ENCODE assay signal across 13 mouse cellular contexts in genomic region chr16:96756994-96757393, GRCm38 (mm10).
DNase-seq lines count a peak whose midpoint lies in the region; ATAC-seq lines count a peak whose summit lies in the region.
"Had no signal": no experiment of that assay in that cellular context is flagged by ENCODE, and none has a peak within 500 bp of the region (broad histone marks: within the 10 kb centered on the region; RNA-seq: fewer than 3 reads in every experiment).

No protein-coding gene starts in this region.

- no peaks in the 10 kb centered on the region for H3K9me3 ChIP-seq in lung, embryonic 16.5 days (ENCODE audit: control insufficient read depth, low read length)
- H3K9me3 ChIP-seq in forebrain, embryonic 12.5 days, result no peaks in the 10 kb centered on the region
- H3K9me3 ChIP-seq in midbrain, embryonic 11.5 days (ENCODE audit: control insufficient read depth, low read length), result no peaks in the 10 kb centered on the region
- H3K9me3 ChIP-seq: liver, embryonic 15.5 days; stomach, embryonic 15.5 days had no signal

- no peak for DNase-seq in lung, postnatal 25 days (ENCODE audit: low spot score)
- DNase-seq in midbrain, embryonic 11.5 days (ENCODE audit: low spot score, missing footprints), result peak; percentile 85
- no peak for DNase-seq in thymus, postnatal 14 days
- no peak for DNase-seq in cerebellum, adult 9-10 months
- no peak for DNase-seq in adrenal gland, postnatal 4 days (ENCODE audit: low spot score in 2 of 2)
- DNase-seq: gastrocnemius, postnatal 10 days; kidney, postnatal 14 days had no signal

- H3K36me3 ChIP-seq in lung, embryonic 16.5 days (ENCODE audit: control insufficient read depth, insufficient read depth, low read length), result no peaks in the 10 kb centered on the region
- H3K36me3 ChIP-seq in forebrain, embryonic 12.5 days (replicated peaks), result no peaks in the 10 kb centered on the region
- H3K36me3 ChIP-seq in midbrain, embryonic 11.5 days (ENCODE audit: control insufficient read depth, insufficient read depth, low read length), result no peaks in the 10 kb centered on the region
- H3K36me3 ChIP-seq: liver, embryonic 15.5 days; stomach, embryonic 15.5 days had no signal

- H3K4me3 ChIP-seq in lung, embryonic 16.5 days (ENCODE audit: low read length), result no peak overlapping the region
- H3K4me3 ChIP-seq in forebrain, embryonic 12.5 days (replicated peaks), result no peak overlapping the region
- no peak overlapping the region for H3K4me3 ChIP-seq in midbrain, embryonic 11.5 days (ENCODE audit: low read depth, low read length)
- H3K4me3 ChIP-seq: liver, embryonic 15.5 days; stomach, embryonic 15.5 days had no signal

- no peak overlapping the region for H3K27ac ChIP-seq in lung, embryonic 16.5 days (ENCODE audit: low read length)
- H3K27ac ChIP-seq in forebrain, embryonic 12.5 days, result peak overlapping the region; percentile 63
- peak overlapping the region; percentile 35; the same call in 1 of the 2 replicates for H3K27ac ChIP-seq in midbrain, embryonic 11.5 days (ENCODE audit: low read depth, low read length)
- H3K27ac ChIP-seq: liver, embryonic 15.5 days; stomach, embryonic 15.5 days had no signal

- no peaks in the 10 kb centered on the region for H3K4me1 ChIP-seq in lung, embryonic 16.5 days (replicated peaks; ENCODE audit: control insufficient read depth, insufficient read depth, low read length)
- H3K4me1 ChIP-seq in forebrain, embryonic 12.5 days, result peaks cover 68% of the 10 kb centered on the region
- H3K4me1 ChIP-seq in midbrain, embryonic 11.5 days (ENCODE audit: control insufficient read depth, insufficient read depth, low read length), result peaks cover 21% of the 10 kb centered on the region
- H3K4me1 ChIP-seq: liver, embryonic 15.5 days; stomach, embryonic 15.5 days had no signal

- no peak overlapping the region for H3K9ac ChIP-seq in lung, embryonic 16.5 days (ENCODE audit: low read length)
- no peak overlapping the region for H3K9ac ChIP-seq in forebrain, embryonic 12.5 days
- no peak overlapping the region; the same call in 1 of the 2 replicates for H3K9ac ChIP-seq in midbrain, embryonic 11.5 days (ENCODE audit: low read length)
- H3K9ac ChIP-seq: liver, embryonic 15.5 days; stomach, embryonic 15.5 days had no signal

- no peaks in the 10 kb centered on the region for H3K27me3 ChIP-seq in lung, embryonic 16.5 days (ENCODE audit: control insufficient read depth, insufficient read depth, low read depth, low read length)
- peaks cover 7% of the 10 kb centered on the region; the same call in 1 of the 2 replicates for H3K27me3 ChIP-seq in forebrain, embryonic 12.5 days
- H3K27me3 ChIP-seq in midbrain, embryonic 11.5 days (ENCODE audit: control insufficient read depth, insufficient read depth, low read length), result no peaks in the 10 kb centered on the region
- H3K27me3 ChIP-seq: CH12.LX; liver, embryonic 15.5 days; stomach, embryonic 15.5 days had no signal

- WGBS in lung, embryonic 16.5 days, result 10% methylated on average over 7 of the region's 7 CpGs
- 3% methylated on average over 7 of the region's 7 CpGs for WGBS in forebrain, embryonic 12.5 days
- WGBS in midbrain, embryonic 11.5 days, result 8% methylated on average over 7 of the region's 7 CpGs

- ATAC-seq in lung, embryonic 16.5 days (ENCODE audit: low read depth), result peak; percentile 43; the same call in 1 of the 2 replicates
- ATAC-seq in forebrain, embryonic 12.5 days (ENCODE audit: low FRiP score), result peak; percentile 36
- peak; percentile 65 for ATAC-seq in midbrain, embryonic 11.5 days (ENCODE audit: low FRiP score)
- ATAC-seq: activated CD4-positive, CD25-positive, alpha-beta regulatory T cell, adult 4 months had no signal

- H3K4me2 ChIP-seq in lung, embryonic 16.5 days (ENCODE audit: low read depth, low read length), result no peak overlapping the region
- H3K4me2 ChIP-seq in forebrain, embryonic 12.5 days, result peak overlapping the region; percentile 20; the same call in 1 of the 2 replicates
- H3K4me2 ChIP-seq in midbrain, embryonic 11.5 days, result no peak overlapping the region
- H3K4me2 ChIP-seq: liver, embryonic 15.5 days; stomach, embryonic 15.5 days had no signal
